Mouse (Mus musculus) liver, postnatal 0 days (tissue): ENCODE results near the gene Ntm.

Experiments
- CTCF ChIP-seq: sonication (generic); IDR thresholded peaks from 2 replicates; pipeline ENCODE4 v1.5.1; 2016; ENCODE audit warnings: antibody characterized with exemption, low read depth
- EP300 ChIP-seq: IDR thresholded peaks from 2 replicates; pipeline ENCODE4 v1.6.1; 2016; ENCODE audit warnings: antibody characterized with exemption, low read depth, mild to moderate bottlenecking

DNA sequence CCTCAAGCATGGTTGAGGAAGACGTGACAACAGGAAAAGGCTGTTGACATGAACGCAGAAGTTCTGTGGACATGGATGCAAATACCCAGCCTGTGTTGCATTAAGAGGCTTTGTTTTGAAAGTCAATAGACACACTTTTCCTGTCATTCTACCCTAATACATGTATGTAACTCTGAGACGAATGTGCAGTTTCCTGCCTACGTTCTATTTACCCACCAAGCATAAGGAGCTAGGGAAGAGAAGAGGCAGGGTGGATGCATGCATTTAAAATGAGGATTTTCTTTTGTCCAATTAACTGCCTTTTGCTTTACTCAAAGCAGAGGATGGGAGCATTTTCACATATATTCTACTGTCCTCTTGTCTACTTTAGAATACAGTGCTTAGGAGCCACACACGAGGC is 858.5 kb downstream of the Ntm start:
- TF ChIP-seq CTCF (no peak), EP300 (no peak)
